Mouse (Mus musculus): Measurements from ENCODE around the gene Igf2bp1.

GRCm38 (mm10) chr11:96037499-96037898 lies 31.8 kb upstream of the Igf2bp1 start:
- TF ChIP-seq POLR2A (IDR thresholded peaks at IDR 0.05; ENCODE audit: insufficient read depth, low read depth, low read length), result no peak
- no peak for TF ChIP-seq CTCF (IDR thresholded peaks at IDR 0.05; ENCODE audit: insufficient read depth, low read depth, low read length)
